Mouse (Mus musculus): ENCODE measurements around the gene Afap1l2. TPM values are rescaled to one million over a fixed set of nuclear protein-coding genes. Genes with fewer than 3 reads are reported as not detected.

Afap1l2 gene
- polyA plus RNA-seq, 2 experiments: 0.44 to 0.57 TPM

DNA sequence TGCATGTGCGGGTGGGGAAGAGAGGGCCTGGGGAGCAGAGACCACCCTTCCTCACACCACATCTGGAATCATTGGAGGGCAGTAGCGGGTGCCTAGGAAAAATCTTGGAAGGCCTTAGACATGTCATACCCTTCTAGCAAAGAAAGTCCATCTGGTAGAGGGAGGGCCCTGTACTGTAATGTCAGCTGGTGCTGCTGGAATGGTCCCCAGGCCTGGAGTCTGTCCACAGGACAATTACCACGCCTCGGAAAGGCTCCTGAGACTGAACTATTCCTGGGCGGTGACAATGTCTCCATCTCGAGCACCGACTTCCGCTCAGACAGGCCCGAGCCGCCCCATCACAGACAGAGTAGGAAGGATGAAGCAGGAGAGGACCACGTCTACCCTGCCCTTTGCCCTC, 67.5 kb downstream of the Afap1l2 start:
- Histone ChIP-seq H3K4me3 (ENCODE audit: insufficient read depth in 1 of 2, low read depth in 2 of 2, low read length in 2 of 2) (no peak overlapping the region), H3K27me3 (ENCODE audit: control insufficient read depth, insufficient read depth, low read length) (no peaks in the 10 kb centered on the region), H3K4me1 (replicated peaks; ENCODE audit: control insufficient read depth in 2 of 2, insufficient read depth in 2 of 2, low read length in 1 of 2) (no peaks in the 10 kb centered on the region), H3K36me3 (replicated peaks; ENCODE audit: control insufficient read depth, insufficient read depth, low read depth) (no peaks in the 10 kb centered on the region), H3K9me3 (ENCODE audit: control insufficient read depth, low read length) (no peaks in the 10 kb centered on the region), H3K27ac (no peak overlapping the region), H3K4me2 (ENCODE audit: low read depth) (no peak overlapping the region), H3K9ac (replicated peaks) (no peak overlapping the region)
- TF ChIP-seq CTCF (IDR thresholded peaks at IDR 0.05; ENCODE audit: low read depth): no peak
- TF ChIP-seq EP300 (IDR thresholded peaks at IDR 0.05; ENCODE audit: low read depth): no peak
- WGBS (ENCODE audit: insufficient replicate concordance): 78% methylated on average over 11 of the region's 11 CpGs
- no peak for ATAC-seq (ENCODE audit: insufficient read depth)
- DNase-seq (ENCODE audit: low read depth in 3 of 3, low spot score in 3 of 3): no peak

DNA sequence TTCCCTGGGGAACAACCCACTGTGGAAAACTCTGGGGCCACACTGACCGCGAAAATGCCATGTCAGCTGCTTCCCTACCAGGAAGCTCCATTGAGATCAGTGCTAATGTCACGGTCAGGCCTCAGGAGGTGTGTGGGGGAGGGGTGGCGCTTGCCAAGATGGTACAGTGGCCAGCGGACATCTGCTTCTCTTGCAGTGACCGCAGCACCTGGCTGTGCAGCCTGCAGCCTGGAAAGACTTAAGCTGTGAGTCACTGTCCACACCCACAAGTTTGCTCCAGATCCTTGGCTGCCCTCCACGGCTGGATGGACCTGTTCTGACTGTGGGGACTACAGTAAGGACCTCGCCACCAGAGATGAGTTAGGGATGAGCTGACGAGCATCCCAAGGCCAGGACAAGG, 68.2 kb downstream of the Afap1l2 start:
- H3K9me3 ChIP-seq (ENCODE audit: control insufficient read depth, low read length): no peaks in the 10 kb centered on the region
- H3K4me2 ChIP-seq (ENCODE audit: low read depth): no peak overlapping the region
- no peak overlapping the region for H3K4me3 ChIP-seq (ENCODE audit: insufficient read depth in 1 of 2, low read depth in 2 of 2, low read length in 2 of 2)
- DNase-seq (ENCODE audit: low read depth in 3 of 3, low spot score in 3 of 3) (no peak), ATAC-seq (ENCODE audit: insufficient read depth) (no peak)
- no peaks in the 10 kb centered on the region for H3K27me3 ChIP-seq (ENCODE audit: control insufficient read depth, insufficient read depth, low read length)
- no peak for TF ChIP-seq EP300 (IDR thresholded peaks at IDR 0.05; ENCODE audit: low read depth)
- no peak for TF ChIP-seq CTCF (IDR thresholded peaks at IDR 0.05; ENCODE audit: low read depth)
- H3K36me3 ChIP-seq (replicated peaks; ENCODE audit: control insufficient read depth, insufficient read depth, low read depth): no peaks in the 10 kb centered on the region
- H3K9ac ChIP-seq (replicated peaks): no peak overlapping the region
- WGBS (ENCODE audit: insufficient replicate concordance): 58% methylated on average over 9 of the region's 9 CpGs
- H3K27ac ChIP-seq: no peak overlapping the region
- no peaks in the 10 kb centered on the region for H3K4me1 ChIP-seq (replicated peaks; ENCODE audit: control insufficient read depth in 2 of 2, insufficient read depth in 2 of 2, low read length in 1 of 2)

DNA sequence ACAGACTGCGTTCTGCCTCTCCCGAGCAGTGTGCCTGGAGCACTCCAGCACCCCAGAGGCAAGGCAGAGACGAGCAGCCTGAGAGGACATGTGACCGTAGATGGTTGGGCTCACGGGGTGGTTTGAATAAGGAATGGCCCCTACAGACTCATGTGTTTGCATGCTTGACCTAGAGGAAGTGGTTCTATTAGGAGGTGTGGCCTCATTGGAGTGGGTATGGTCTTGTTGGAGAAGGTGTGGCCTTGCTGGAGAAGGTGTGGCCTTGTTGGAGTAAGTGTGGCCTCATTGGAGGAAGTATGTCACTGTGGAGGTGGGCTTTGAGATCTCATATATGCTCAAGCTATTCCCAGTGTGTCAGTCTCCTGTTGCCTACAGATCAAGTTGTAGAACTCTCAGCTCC, 70.1 kb downstream of the Afap1l2 start:
- ATAC-seq (ENCODE audit: insufficient read depth) (no peak), DNase-seq (ENCODE audit: low read depth in 3 of 3, low spot score in 3 of 3) (no peak)
- Histone ChIP-seq H3K9me3 (ENCODE audit: control insufficient read depth, low read length) (no peaks in the 10 kb centered on the region), H3K4me3 (ENCODE audit: insufficient read depth in 1 of 2, low read depth in 2 of 2, low read length in 2 of 2) (no peak overlapping the region), H3K36me3 (replicated peaks; ENCODE audit: control insufficient read depth, insufficient read depth, low read depth) (no peaks in the 10 kb centered on the region), H3K27me3 (ENCODE audit: control insufficient read depth, insufficient read depth, low read length) (no peaks in the 10 kb centered on the region), H3K9ac (replicated peaks) (no peak overlapping the region), H3K4me1 (replicated peaks; ENCODE audit: control insufficient read depth in 2 of 2, insufficient read depth in 2 of 2, low read length in 1 of 2) (no peaks in the 10 kb centered on the region), H3K27ac (no peak overlapping the region), H3K4me2 (ENCODE audit: low read depth) (no peak overlapping the region)
- no peak for TF ChIP-seq CTCF (IDR thresholded peaks at IDR 0.05; ENCODE audit: low read depth)
- TF ChIP-seq EP300 (IDR thresholded peaks at IDR 0.05; ENCODE audit: low read depth): no peak
- WGBS (ENCODE audit: insufficient replicate concordance): 71% methylated on average over 5 of the region's 5 CpGs

DNA sequence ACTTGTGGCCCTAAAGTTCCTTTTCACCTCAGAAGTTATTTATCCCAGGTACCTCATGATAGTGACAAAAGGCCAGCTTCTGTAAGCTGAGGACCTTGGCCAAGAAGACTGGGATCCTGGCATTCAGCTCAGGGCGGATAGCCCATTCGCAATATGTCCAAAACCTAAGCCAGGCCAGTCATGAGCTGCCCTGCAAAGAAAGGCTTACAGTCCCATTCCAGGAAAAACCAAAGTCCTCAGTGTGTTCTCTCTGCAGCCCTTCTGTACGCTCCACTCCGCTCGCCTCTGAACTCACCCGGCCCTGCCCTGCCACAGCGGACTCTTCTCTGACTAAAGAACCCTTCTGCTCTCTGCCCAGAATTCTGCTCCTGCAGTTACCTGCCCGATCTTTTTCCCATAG, 71.8 kb downstream of the Afap1l2 start:
- no peak for ATAC-seq (ENCODE audit: insufficient read depth)
- WGBS (ENCODE audit: insufficient replicate concordance): 78% methylated on average over 8 of the region's 8 CpGs

DNA sequence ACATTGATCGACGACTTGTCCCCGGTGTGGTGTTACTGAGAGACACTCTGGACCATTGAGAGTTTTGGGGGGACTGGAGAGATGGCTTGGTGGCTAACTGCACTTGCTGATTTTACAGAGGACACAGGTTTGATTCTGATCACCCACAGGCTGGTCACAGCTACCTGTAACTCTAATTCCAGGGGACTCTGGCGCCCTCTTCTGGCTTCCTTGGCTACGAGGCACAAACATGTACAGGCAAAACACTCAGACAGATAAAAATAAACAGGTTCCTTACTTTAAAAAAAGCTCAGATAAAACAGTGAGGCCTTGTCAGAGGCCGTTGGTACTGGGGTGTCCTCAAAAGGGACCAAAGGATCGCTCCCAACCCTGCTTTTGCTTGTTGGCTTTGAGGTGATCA, 72.3 kb downstream of the Afap1l2 start:
- H3K9ac ChIP-seq (replicated peaks): no peak overlapping the region
- no peaks in the 10 kb centered on the region for H3K4me1 ChIP-seq (replicated peaks; ENCODE audit: control insufficient read depth in 2 of 2, insufficient read depth in 2 of 2, low read length in 1 of 2)
- H3K4me3 ChIP-seq (ENCODE audit: insufficient read depth in 1 of 2, low read depth in 2 of 2, low read length in 2 of 2): no peak overlapping the region
- TF ChIP-seq CTCF (IDR thresholded peaks at IDR 0.05; ENCODE audit: low read depth) (peak; percentile 33), EP300 (IDR thresholded peaks at IDR 0.05; ENCODE audit: low read depth) (no peak)
- 68% methylated on average over 7 of the region's 7 CpGs for WGBS (ENCODE audit: insufficient replicate concordance)
- ATAC-seq (ENCODE audit: insufficient read depth) (no peak), DNase-seq (ENCODE audit: low read depth in 3 of 3, low spot score in 3 of 3) (no peak)
- H3K36me3 ChIP-seq (replicated peaks; ENCODE audit: control insufficient read depth, insufficient read depth, low read depth): no peaks in the 10 kb centered on the region
- no peak overlapping the region for H3K4me2 ChIP-seq (ENCODE audit: low read depth)
- H3K9me3 ChIP-seq (ENCODE audit: control insufficient read depth, low read length): no peaks in the 10 kb centered on the region
- no peaks in the 10 kb centered on the region for H3K27me3 ChIP-seq (ENCODE audit: control insufficient read depth, insufficient read depth, low read length)
- no peak overlapping the region for H3K27ac ChIP-seq

More for the DNA sequence above, 71.8 kb downstream of the Afap1l2 start:
- DNase-seq (ENCODE audit: low read depth in 3 of 3, low spot score in 3 of 3): no peak
- Histone ChIP-seq H3K9ac (replicated peaks) (no peak overlapping the region), H3K4me1 (replicated peaks; ENCODE audit: control insufficient read depth in 2 of 2, insufficient read depth in 2 of 2, low read length in 1 of 2) (no peaks in the 10 kb centered on the region), H3K9me3 (ENCODE audit: control insufficient read depth, low read length) (no peaks in the 10 kb centered on the region), H3K27ac (no peak overlapping the region), H3K36me3 (replicated peaks; ENCODE audit: control insufficient read depth, insufficient read depth, low read depth) (no peaks in the 10 kb centered on the region), H3K4me2 (ENCODE audit: low read depth) (no peak overlapping the region), H3K4me3 (ENCODE audit: insufficient read depth in 1 of 2, low read depth in 2 of 2, low read length in 2 of 2) (no peak overlapping the region), H3K27me3 (ENCODE audit: control insufficient read depth, insufficient read depth, low read length) (no peaks in the 10 kb centered on the region)
- no peak for TF ChIP-seq CTCF (IDR thresholded peaks at IDR 0.05; ENCODE audit: low read depth)
- no peak for TF ChIP-seq EP300 (IDR thresholded peaks at IDR 0.05; ENCODE audit: low read depth)
